Mouse (Mus musculus) layer of hippocampus, adult 9-10 months (tissue): ENCODE data around the gene Cdh5.
A peak's percentile ranks its signal among the peaks of the same experiment; 100 is the strongest.
"Not testable (repeated sequence)": the region's sequence is repeated elsewhere in the genome, so short reads cannot be mapped to it uniquely, and the experiment has no call there.

Source experiments
- DNase-seq: peaks from one replicate; pipeline ENCODE4 v3.0.0; 2022; ENCODE audit warnings: low spot score

Gene Cdh5

GRCm38 (mm10) chr8:104090993-104091900 is 10.2 kb upstream of the Cdh5 start:
- not testable (repeated sequence) for DNase-seq

- DNase-seq = no peak
Measured at GRCm38 (mm10) chr8:104093336-104093735, 8.1 kb upstream of the Cdh5 start.

- no peak for DNase-seq
Measured at GRCm38 (mm10) chr8:104095595-104095994, 5.8 kb upstream of the Cdh5 start.

GRCm38 (mm10) chr8:104096644-104097043 is 4.8 kb upstream of the Cdh5 start:
- no peak for DNase-seq

GRCm38 (mm10) chr8:104098671-104099346 is 2.6 kb upstream of the Cdh5 start:
- DNase-seq = peak; percentile 21

GRCm38 (mm10) chr8:104099347-104100099 is 1.9 kb upstream of the Cdh5 start:
- no peak for DNase-seq

GRCm38 (mm10) chr8:104100724-104101123 is 701 bp upstream of the Cdh5 start:
- DNase-seq = not testable (repeated sequence)

GRCm38 (mm10) chr8:104103462-104103861 is 2.0 kb downstream of the Cdh5 start:
- DNase-seq = no peak

- no peak for DNase-seq
Measured at GRCm38 (mm10) chr8:104105768-104106167, 4.3 kb downstream of the Cdh5 start.

GRCm38 (mm10) chr8:104106276-104106946 is 5.0 kb downstream of the Cdh5 start:
- DNase-seq = no peak

GRCm38 (mm10) chr8:104107111-104107510 is 5.7 kb downstream of the Cdh5 start:
- no peak for DNase-seq

GRCm38 (mm10) chr8:104108048-104108447 is 6.6 kb downstream of the Cdh5 start:
- DNase-seq = no peak

- no peak for DNase-seq
Measured at GRCm38 (mm10) chr8:104110498-104111134, 9.2 kb downstream of the Cdh5 start.

GRCm38 (mm10) chr8:104121640-104122416 is 20.4 kb downstream of the Cdh5 start:
- no peak for DNase-seq

- no peak for DNase-seq
Measured at GRCm38 (mm10) chr8:104123080-104123657, 21.7 kb downstream of the Cdh5 start.

GRCm38 (mm10) chr8:104124534-104124933 is 23.1 kb downstream of the Cdh5 start:
- no peak for DNase-seq

GRCm38 (mm10) chr8:104127160-104127883 is 25.9 kb downstream of the Cdh5 start:
- no peak for DNase-seq

GRCm38 (mm10) chr8:104130916-104131315 is 29.5 kb downstream of the Cdh5 start:
- no peak for DNase-seq

- no peak for DNase-seq
Measured at GRCm38 (mm10) chr8:104131414-104131975, 30.1 kb downstream of the Cdh5 start.
